9 mouse cellular contexts compared by ENCODE assay signal in the genomic region with DNA sequence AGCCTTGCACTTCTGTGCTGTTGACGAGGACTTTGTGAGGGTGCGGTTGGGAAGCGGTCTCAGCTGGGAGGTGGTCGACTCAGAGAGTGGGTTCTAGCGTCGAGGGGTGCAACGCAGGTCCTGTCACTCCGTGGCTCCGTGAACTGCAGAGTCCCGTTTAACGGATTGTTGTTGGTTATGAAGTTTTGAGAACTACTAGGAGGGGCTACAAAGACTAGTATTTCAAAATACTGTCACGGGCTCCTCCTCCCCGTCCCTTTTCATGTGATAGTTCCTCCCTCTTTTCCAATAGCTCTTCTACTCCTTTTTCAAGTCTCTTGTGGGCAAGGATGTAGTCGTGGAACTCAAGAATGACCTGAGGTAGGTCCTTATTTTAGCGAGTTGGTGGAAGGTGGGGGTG. TPM values are rescaled to one million over a fixed set of nuclear protein-coding genes. Genes with fewer than 3 reads are reported as not detected.
DNase-seq lines count a peak whose midpoint lies in the region; ATAC-seq and TF ChIP-seq lines count a peak whose summit lies in the region.
"Had no signal": no experiment of that assay in that cellular context is flagged by ENCODE, and none has a peak within 500 bp of the region (broad histone marks: within the 10 kb centered on the region; RNA-seq: fewer than 3 reads in every experiment).

No protein-coding gene starts in this region.

- H3K9me3 ChIP-seq in embryonic facial prominence, embryonic 11.5 days (replicated peaks; ENCODE audit: control insufficient read depth, low read length) = no peaks in the 10 kb centered on the region
- H3K9me3 ChIP-seq in intestine, embryonic 16.5 days (ENCODE audit: control insufficient read depth, low read length) = no peaks in the 10 kb centered on the region

- DNase-seq in layer of hippocampus, adult 2 months (ENCODE audit: low spot score in 2 of 2) = no peak
- no peak for DNase-seq in layer of hippocampus, adult 18-20 months (ENCODE audit: low spot score in 2 of 2)
- no peak for DNase-seq in embryonic facial prominence, embryonic 11.5 days (ENCODE audit: low spot score)
- no peak for DNase-seq in urinary bladder, postnatal 25 days (ENCODE audit: low spot score)
- DNase-seq in cerebellum, adult 11 months = no peak
- no peak for DNase-seq in left cerebral cortex, postnatal 25 days (ENCODE audit: low spot score in 2 of 2)

- H3K27me3 ChIP-seq in embryonic facial prominence, embryonic 11.5 days (ENCODE audit: control insufficient read depth, insufficient read depth, low read length) = no peaks in the 10 kb centered on the region
- H3K27me3 ChIP-seq in intestine, embryonic 16.5 days (replicated peaks; ENCODE audit: control insufficient read depth, insufficient read depth, low read length) = no peaks in the 10 kb centered on the region

- intact Hi-C loops in left cerebral cortex, postnatal 25 days (cut with DNase I) = loop anchor here (5.0 kb wide), 1 partner anchor 130 kb away; a partner anchor contains a TSS

- H3K36me3 ChIP-seq in embryonic facial prominence, embryonic 11.5 days (replicated peaks; ENCODE audit: control insufficient read depth, insufficient read depth, low read depth, low read length) = peaks cover 2% of the 10 kb centered on the region
- H3K36me3 ChIP-seq in intestine, embryonic 16.5 days (ENCODE audit: control insufficient read depth, insufficient read depth, low read length) = 0 out of 2 replicates have a peak, but pooled peaks cover 8% of the 10 kb centered on the region

- H3K9ac ChIP-seq in embryonic facial prominence, embryonic 11.5 days (replicated peaks; ENCODE audit: low read length) = peak overlapping the region; percentile 96
- peak overlapping the region; percentile 96 for H3K9ac ChIP-seq in intestine, embryonic 16.5 days (ENCODE audit: low read depth, low read length)

- 0 out of 2 replicates have a peak, but pooled peaks cover 3% of the 10 kb centered on the region for H3K4me1 ChIP-seq in embryonic facial prominence, embryonic 11.5 days (ENCODE audit: control insufficient read depth, insufficient read depth, low read length)
- H3K4me1 ChIP-seq in intestine, embryonic 16.5 days (ENCODE audit: control insufficient read depth, insufficient read depth, low read length) = peaks cover 17% of the 10 kb centered on the region

- under 1% methylated on average over 15 of the region's 15 CpGs for WGBS in embryonic facial prominence, embryonic 11.5 days
- under 1% methylated on average over 15 of the region's 15 CpGs for WGBS in intestine, embryonic 16.5 days

- H3K27ac ChIP-seq in layer of hippocampus, adult 2 months = peak overlapping the region; percentile 95
- no peak overlapping the region; the same call in 1 of the 2 replicates for H3K27ac ChIP-seq in embryonic facial prominence, embryonic 11.5 days (replicated peaks; ENCODE audit: low read depth, low read length)
- H3K27ac ChIP-seq in intestine, embryonic 16.5 days (ENCODE audit: low read length) = peak overlapping the region; percentile 99

- TF ChIP-seq CTCF in layer of hippocampus, adult 2 months (conservative IDR thresholded peaks at IDR 0.05) = no peak

- peak overlapping the region; percentile 74 for H3K4me3 ChIP-seq in layer of hippocampus, adult 2 months
- peak overlapping the region; percentile 89 for H3K4me3 ChIP-seq in embryonic facial prominence, embryonic 11.5 days (ENCODE audit: low read depth, low read length)
- peak overlapping the region; percentile 89 for H3K4me3 ChIP-seq in intestine, embryonic 16.5 days (ENCODE audit: low read length)

- ATAC-seq in embryonic facial prominence, embryonic 11.5 days (replicated peaks; ENCODE audit: insufficient number of reproducible peaks, low FRiP score, low TSS enrichment, low read depth) = no peak; the same call in 1 of the 2 replicates
- ATAC-seq in intestine, embryonic 16.5 days = no peak; the same call in 1 of the 2 replicates
- ATAC-seq in monocyte, adult 5-6 weeks (replicated peaks; ENCODE audit: insufficient number of reproducible peaks, low FRiP score, low TSS enrichment, poor library complexity, severe bottlenecking) = peak; percentile 37

- H3K4me2 ChIP-seq in embryonic facial prominence, embryonic 11.5 days (ENCODE audit: low read depth, low read length) = peak overlapping the region; percentile 76
- H3K4me2 ChIP-seq in intestine, embryonic 16.5 days (ENCODE audit: low read depth, low read length) = peak overlapping the region; percentile 80

RNA-seq across cellular contexts. Expression of a gene that starts 0.7 kb away (rescaled TPM):
- 10 to 100 TPM; 15.9 to 21.8 TPM for total RNA-seq in layer of hippocampus, adult 2 months (2021)
- 10 to 100 TPM; 18.2 to 20.7 TPM for total RNA-seq in layer of hippocampus, adult 18-20 months (2021)
- polyA plus RNA-seq in embryonic facial prominence, embryonic 11.5 days (2014; fragmentation: Nextera tagmentation; extraction: Ambion mirVana) = 219 and 241 TPM in 2 replicates
- polyA plus RNA-seq in intestine, embryonic 16.5 days (2015; fragmentation: Nextera tagmentation; extraction: Ambion mirVana) = 159 and 181 TPM in 2 replicates
- 9.3 to 13.9 TPM (median 10.6 TPM) in 3 replicates for total RNA-seq in monocyte, adult 5-6 weeks (2017)
- 10 to 100 TPM; 17.3 to 18.0 TPM for total RNA-seq in left cerebral cortex, postnatal 25 days (2021)

RNA-seq across cellular contexts. Expression of a gene that starts 9.8 kb away (rescaled TPM):
- under 1 TPM; 0.44 to 0.49 TPM for total RNA-seq in layer of hippocampus, adult 2 months (2021)
- under 1 TPM; 0.12 to 0.48 TPM for total RNA-seq in layer of hippocampus, adult 18-20 months (2021)
- 1.5 and 2.0 TPM in 2 replicates for polyA plus RNA-seq in embryonic facial prominence, embryonic 11.5 days (2014; fragmentation: Nextera tagmentation; extraction: Ambion mirVana)
- 0.38 and 0.57 TPM in 2 replicates for polyA plus RNA-seq in intestine, embryonic 16.5 days (2015; fragmentation: Nextera tagmentation; extraction: Ambion mirVana)
- total RNA-seq in monocyte, adult 5-6 weeks (2017) = 1.1 to 1.7 TPM in 2 of 3 replicates, not detected in the other
- under 1 TPM; 0.27 to 0.34 TPM for total RNA-seq in left cerebral cortex, postnatal 25 days (2021)

RNA-seq across cellular contexts. Expression of a gene that starts 10.4 kb away (rescaled TPM):
- total RNA-seq in layer of hippocampus, adult 2 months (2021) = 10 to 100 TPM; 16.9 to 18.1 TPM
- total RNA-seq in layer of hippocampus, adult 18-20 months (2021) = 10 to 100 TPM; 24.3 to 27.8 TPM
- polyA plus RNA-seq in embryonic facial prominence, embryonic 11.5 days (2014; fragmentation: Nextera tagmentation; extraction: Ambion mirVana) = 1.7 and 1.8 TPM in 2 replicates
- polyA plus RNA-seq in intestine, embryonic 16.5 days (2015; fragmentation: Nextera tagmentation; extraction: Ambion mirVana) = 6.3 and 6.6 TPM in 2 replicates
- 4.9 to 201 TPM (median 8.6 TPM) in 3 replicates for total RNA-seq in monocyte, adult 5-6 weeks (2017)
- 10 to 100 TPM; 10.8 to 12.6 TPM for total RNA-seq in left cerebral cortex, postnatal 25 days (2021)

RNA-seq across cellular contexts. Expression of a gene that starts 12.6 kb away (rescaled TPM):
- total RNA-seq in layer of hippocampus, adult 2 months (2021) = not detected
- total RNA-seq in layer of hippocampus, adult 18-20 months (2021) = not detected
- polyA plus RNA-seq in embryonic facial prominence, embryonic 11.5 days (2014; fragmentation: Nextera tagmentation; extraction: Ambion mirVana) = not detected in 2 replicates
- polyA plus RNA-seq in intestine, embryonic 16.5 days (2015; fragmentation: Nextera tagmentation; extraction: Ambion mirVana) = not detected in 2 replicates
- total RNA-seq in monocyte, adult 5-6 weeks (2017) = 1.4 TPM in 1 of 3 replicates, not detected in the others
- total RNA-seq in left cerebral cortex, postnatal 25 days (2021) = not detected
- total RNA-seq: adrenal gland, postnatal 25 days had no signal

RNA-seq across cellular contexts. Expression of a gene that starts 18.5 kb away (rescaled TPM):
- 10 to 100 TPM; 48.2 to 55.1 TPM for total RNA-seq in layer of hippocampus, adult 2 months (2021)
- 10 to 100 TPM; 46.6 to 50.4 TPM for total RNA-seq in layer of hippocampus, adult 18-20 months (2021)
- 73.9 and 85.2 TPM in 2 replicates for polyA plus RNA-seq in embryonic facial prominence, embryonic 11.5 days (2014; fragmentation: Nextera tagmentation; extraction: Ambion mirVana)
- polyA plus RNA-seq in intestine, embryonic 16.5 days (2015; fragmentation: Nextera tagmentation; extraction: Ambion mirVana) = 112 and 119 TPM in 2 replicates
- 89.9 to 126 TPM (median 116 TPM) in 3 replicates for total RNA-seq in monocyte, adult 5-6 weeks (2017)
- total RNA-seq in left cerebral cortex, postnatal 25 days (2021) = 10 to 100 TPM; 38.0 to 44.7 TPM
